Mouse (Mus musculus) hindbrain, embryonic 16.5 days (tissue): ENCODE measurements at regions not wholly inside any gene's neighbourhood (a gene's known extent, or its start where the extent isn't known, plus 50 kb on each side); places are given as distances from the start of the nearest gene placed in this dataset.

Experiments
- ATAC-seq: fragments of 200-750 bp; cut with Nextera tagmentation; 2 replicates; pipeline ENCODE4 v1.8.0; 2017; ENCODE audit warnings: moderate TSS enrichment, moderate library complexity
- H3K27ac ChIP-seq: fragments of 300-500 bp; sonication (generic); 2 replicates; pipeline ENCODE4 v1.5.1; 2014; ENCODE audit warnings: low read depth, mild to moderate bottlenecking, control low read depth, low read length, moderate library complexity
- H3K27me3 ChIP-seq: fragments of 300-500 bp; sonication (generic); replicated peaks from 2 replicates; pipeline ENCODE4 v1.6.1; 2014; ENCODE audit warnings: low read length; ENCODE audit not compliant: control insufficient read depth, insufficient read depth
- H3K36me3 ChIP-seq: fragments of 300-500 bp; sonication (generic); 2 replicates; pipeline ENCODE4 v1.6.1; 2014; ENCODE audit warnings: mild to moderate bottlenecking, low read length, moderate library complexity, mixed read lengths; ENCODE audit not compliant: control insufficient read depth, insufficient read depth
- H3K4me1 ChIP-seq: fragments of 300-500 bp; sonication (generic); 2 replicates; pipeline ENCODE4 v1.6.1; 2014; ENCODE audit warnings: low read depth, low read length; ENCODE audit not compliant: control insufficient read depth, insufficient read depth
- H3K4me2 ChIP-seq: fragments of 300-500 bp; sonication (generic); 2 replicates; pipeline ENCODE4 v1.6.1; 2014; ENCODE audit warnings: mild to moderate bottlenecking, low read length, control low read depth, moderate library complexity
- H3K4me3 ChIP-seq: fragments of 300-500 bp; sonication (generic); 2 replicates; pipeline ENCODE4 v1.5.1; 2014; ENCODE audit warnings: mild to moderate bottlenecking, low read length, control low read depth, moderate library complexity
- H3K9ac ChIP-seq: fragments of 300-500 bp; sonication (generic); 2 replicates; pipeline ENCODE4 v1.6.1; 2014; ENCODE audit warnings: low read depth, mild to moderate bottlenecking, control low read depth, low read length, moderate library complexity
- H3K9me3 ChIP-seq: fragments of 300-500 bp; sonication (generic); 2 replicates; pipeline ENCODE4 v1.6.1; 2014; ENCODE audit warnings: mild to moderate bottlenecking, low read length, moderate library complexity; ENCODE audit not compliant: control insufficient read depth
- WGBS: fragments of 180-500 bp; shearing (Covaris S2); extraction: QIAGEN DNeasy Blood & Tissue Kit; methylation state at CpG from one replicate; pipeline ENCODE4 v1.1.7; 2014; 5-methylcytosine and 5-hydroxymethylcytosine counted together

DNA sequence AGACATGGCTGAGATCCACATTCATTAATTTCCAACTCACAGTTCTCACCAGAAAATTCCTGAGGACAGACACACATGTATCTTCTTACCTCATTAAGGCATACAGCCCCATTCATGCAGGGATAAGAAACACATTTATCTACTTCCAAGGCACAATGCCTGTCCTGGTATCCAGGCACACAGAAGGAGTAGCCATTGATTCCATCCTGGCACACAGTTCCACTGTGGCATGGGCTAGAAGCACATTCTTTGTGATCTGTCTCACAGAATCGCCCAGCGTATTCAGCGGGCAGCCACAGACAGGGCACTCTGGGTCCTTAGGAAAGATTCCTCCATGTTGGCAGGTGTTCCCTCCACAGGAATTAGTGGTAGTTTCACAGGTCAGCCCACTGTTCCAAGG lies 167.2 kb upstream of the Adgrb3 start:
- no peaks in the 10 kb centered on the region for H3K36me3 ChIP-seq
- 70% methylated on average over 3 of the region's 3 CpGs for WGBS
- no peak overlapping the region for H3K9ac ChIP-seq
- no peak overlapping the region for H3K4me3 ChIP-seq
- H3K27ac ChIP-seq, result no peak overlapping the region
- no peaks in the 10 kb centered on the region for H3K9me3 ChIP-seq
- H3K27me3 ChIP-seq, result no peaks in the 10 kb centered on the region
- ATAC-seq, result peak; percentile 82
- no peaks in the 10 kb centered on the region for H3K4me1 ChIP-seq
- H3K4me2 ChIP-seq, result no peak overlapping the region
